Mouse (Mus musculus) forebrain, embryonic 13.5 days (tissue): Measurements from ENCODE around the gene Ccdc138. TPM values are rescaled to one million over a fixed set of nuclear protein-coding genes. Genes with fewer than 3 reads are reported as not detected.
A peak's percentile ranks its signal among the peaks of the same experiment; 100 is the strongest.

ENCODE experiments used
- ATAC-seq: fragments of 200-750 bp; cut with Nextera tagmentation; 2 replicates; pipeline ENCODE4 v1.8.0; 2017
- H3K27ac ChIP-seq: fragments of 300-500 bp; sonication (generic); 2 replicates; pipeline ENCODE4 v1.5.1; 2015; ENCODE audit warnings: inconsistent platforms, mild to moderate bottlenecking, moderate library complexity
- H3K27me3 ChIP-seq: fragments of 300-500 bp; sonication (generic); 2 replicates; pipeline ENCODE4 v1.6.1; 2015; ENCODE audit warnings: mild to moderate bottlenecking, inconsistent platforms
- H3K36me3 ChIP-seq: fragments of 300-500 bp; sonication (generic); 2 replicates; pipeline ENCODE4 v1.6.1; 2015; ENCODE audit warnings: mild to moderate bottlenecking, inconsistent platforms; ENCODE audit not compliant: poor library complexity, severe bottlenecking
- H3K4me1 ChIP-seq: fragments of 300-500 bp; sonication (generic); 2 replicates; pipeline ENCODE4 v1.6.1; 2015; ENCODE audit warnings: inconsistent platforms
- H3K4me2 ChIP-seq: fragments of 300-500 bp; sonication (generic); 2 replicates; pipeline ENCODE4 v1.6.1; 2015; ENCODE audit warnings: inconsistent platforms, mild to moderate bottlenecking, moderate library complexity
- H3K4me3 ChIP-seq: fragments of 300-500 bp; sonication (generic); 2 replicates; pipeline ENCODE4 v1.5.1; 2015; ENCODE audit warnings: mild to moderate bottlenecking, inconsistent platforms
- H3K9ac ChIP-seq: fragments of 300-500 bp; sonication (generic); 2 replicates; pipeline ENCODE4 v1.6.1; 2015; ENCODE audit warnings: mild to moderate bottlenecking, inconsistent platforms
- H3K9me3 ChIP-seq: fragments of 300-500 bp; sonication (generic); replicated peaks from 2 replicates; pipeline ENCODE4 v1.6.1; 2016; ENCODE audit warnings: inconsistent platforms
- WGBS: fragments of 180-500 bp; shearing (Covaris S2); methylation state at CpG from one replicate; pipeline ENCODE4 v1.1.7; 2015; 5-methylcytosine and 5-hydroxymethylcytosine counted together
- polyA plus RNA-seq: library from polyadenylated mRNA; unstranded; fragments of >200 nt; fragmentation: Nextera tagmentation; extraction: Ambion mirVana; gene quantifications from 2 replicates; pipeline ENCODE4 v1.2.1, GENCODE M21; 2015

Ccdc138 gene
- polyA plus RNA-seq: 13.7 and 15.3 TPM in 2 replicates

DNA sequence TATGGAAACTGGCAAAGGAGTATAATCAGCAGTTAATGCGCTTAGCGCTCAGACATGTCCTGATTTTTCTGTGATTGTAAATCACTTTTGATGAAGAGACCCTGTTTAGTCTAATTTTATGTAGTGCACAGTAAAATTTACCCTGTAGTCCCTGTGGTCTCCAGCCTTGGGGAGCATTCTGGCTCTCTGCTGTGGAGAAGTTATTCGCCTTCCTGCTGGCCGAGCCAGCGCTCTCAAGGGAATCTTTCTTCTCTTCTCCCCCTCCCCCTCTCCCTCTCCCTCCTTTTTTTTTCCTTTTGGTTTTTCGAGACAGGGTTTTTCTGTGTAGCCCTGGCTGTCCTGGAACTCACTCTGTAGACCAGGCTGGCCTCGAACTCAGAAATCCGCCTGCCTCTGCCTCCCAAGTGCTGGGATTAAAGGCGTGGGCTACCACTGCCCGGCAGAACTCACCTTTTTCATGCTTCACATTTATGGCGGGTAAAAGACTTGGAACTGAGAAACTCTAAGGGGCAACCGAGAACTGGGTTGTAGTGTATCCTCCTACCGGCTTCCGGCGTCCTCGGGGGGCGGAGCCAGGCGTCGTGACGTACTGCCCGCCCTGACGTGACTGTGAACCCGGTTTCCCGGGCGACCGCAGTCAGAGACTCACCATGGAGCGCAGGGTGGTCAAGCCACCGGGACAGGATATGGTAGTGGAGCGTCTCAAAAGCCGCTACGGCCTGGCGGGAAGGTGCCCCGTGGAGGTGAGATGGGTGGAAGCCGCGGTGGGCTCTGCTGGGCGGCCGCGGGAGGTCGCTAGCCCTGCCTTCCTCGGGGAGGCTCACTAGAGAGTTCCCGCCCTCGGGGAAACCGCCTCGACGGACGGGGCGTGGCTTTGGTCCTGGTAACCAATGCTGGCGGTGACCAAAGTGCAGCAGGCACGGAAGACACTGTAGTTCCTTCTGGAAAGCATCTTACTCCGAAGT is at the start of gene Ccdc138:
Ccdc138 (plus strand) TSS at position 629 of the 965 bp plus-strand sequence.
- peaks cover 17% of the 10 kb centered on the region for H3K4me1 ChIP-seq
- H3K36me3 ChIP-seq: peaks cover 22% of the 10 kb centered on the region
- peak within 1 kb of the TSS; percentile 75 for H3K27ac ChIP-seq
- 1% methylated on average over 50 of the region's 50 CpGs for WGBS
- no peaks in the 10 kb centered on the region for H3K27me3 ChIP-seq
- H3K9me3 ChIP-seq: no peaks in the 10 kb centered on the region
- ATAC-seq: peak; percentile 100
- peak within 1 kb of the TSS; percentile 67 for H3K4me2 ChIP-seq
- H3K9ac ChIP-seq: peak within 1 kb of the TSS; percentile 67
- peak within 1 kb of the TSS; percentile 72 for H3K4me3 ChIP-seq

DNA sequence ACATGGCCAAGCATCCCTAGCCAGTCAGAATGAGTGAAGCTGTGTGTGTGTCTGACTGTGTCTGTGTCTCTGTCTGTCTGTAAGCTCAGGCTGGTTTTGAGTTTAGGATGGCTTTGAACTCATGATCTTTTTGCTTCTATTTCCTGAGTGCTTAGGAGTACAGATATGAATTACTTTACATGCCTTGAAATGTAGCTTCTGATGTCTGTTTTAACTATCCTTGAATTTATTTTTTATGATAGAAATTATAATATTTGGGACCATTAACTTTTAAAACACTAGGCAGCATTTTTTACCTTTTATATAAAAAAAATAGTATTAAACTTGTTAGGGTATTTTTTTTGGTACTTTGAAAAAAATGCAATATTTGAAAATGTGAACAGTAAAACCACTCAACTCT is 46.2 kb upstream of the Ccdc138 start:
- peaks cover 28% of the 10 kb centered on the region for H3K36me3 ChIP-seq
- no peak overlapping the region for H3K9ac ChIP-seq
- no peak for ATAC-seq
- H3K27me3 ChIP-seq: no peaks in the 10 kb centered on the region
- no peaks in the 10 kb centered on the region for H3K9me3 ChIP-seq
- H3K4me3 ChIP-seq: no peak overlapping the region
- H3K4me2 ChIP-seq: no peak overlapping the region
- H3K27ac ChIP-seq: no peak overlapping the region
- peaks cover 6% of the 10 kb centered on the region for H3K4me1 ChIP-seq

DNA sequence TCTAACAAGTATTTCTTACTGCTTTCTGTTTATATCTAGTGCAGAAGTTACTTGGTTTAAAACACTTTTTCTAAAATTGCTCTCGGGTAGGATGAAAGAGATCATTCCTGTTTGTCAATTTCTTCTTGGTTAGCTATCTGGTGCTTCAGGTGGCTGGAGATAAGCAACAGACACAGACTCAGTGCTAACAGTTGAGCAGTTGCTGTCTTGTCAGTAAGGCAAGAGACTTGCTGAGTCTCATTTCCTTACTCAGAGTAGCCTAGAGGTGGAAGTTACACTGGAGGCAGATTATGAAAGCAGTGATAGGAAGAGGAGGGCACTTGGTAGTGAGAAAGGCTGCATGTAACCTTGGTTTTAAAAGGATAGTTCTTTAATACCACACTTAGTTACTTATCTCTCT is 45.6 kb upstream of the Ccdc138 start:
- no peak overlapping the region for H3K4me2 ChIP-seq
- no peak for ATAC-seq
- H3K27me3 ChIP-seq: no peaks in the 10 kb centered on the region
- H3K4me3 ChIP-seq: no peak overlapping the region
- no peak overlapping the region for H3K27ac ChIP-seq
- H3K9me3 ChIP-seq: no peaks in the 10 kb centered on the region
- peaks cover 6% of the 10 kb centered on the region for H3K4me1 ChIP-seq
- peaks cover 28% of the 10 kb centered on the region for H3K36me3 ChIP-seq
- no peak overlapping the region for H3K9ac ChIP-seq
- 86% methylated on average over 1 of the region's 1 CpGs for WGBS

DNA sequence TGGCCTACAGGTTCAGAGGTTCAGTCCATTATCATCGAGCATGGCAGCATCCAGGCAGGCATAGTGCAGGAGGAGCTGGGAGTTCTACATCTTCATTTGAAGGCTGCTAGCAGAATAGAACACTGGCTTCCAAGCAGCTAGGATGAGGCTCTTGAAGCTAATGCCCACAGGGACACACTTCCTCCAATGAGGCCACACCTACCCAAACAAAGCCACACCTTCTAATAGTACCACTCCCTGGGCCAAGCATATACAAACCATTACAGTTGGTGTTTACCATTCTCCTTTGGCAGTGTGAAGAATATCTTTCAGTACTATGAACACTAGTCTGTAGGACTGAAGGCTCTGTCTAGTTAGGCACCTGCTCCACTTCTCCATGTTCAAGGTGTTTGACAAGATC is 37.9 kb upstream of the Ccdc138 start:
- Histone ChIP-seq H3K9ac (no peak overlapping the region), H3K27ac (no peak overlapping the region), H3K27me3 (no peaks in the 10 kb centered on the region), H3K4me2 (no peak overlapping the region), H3K9me3 (no peaks in the 10 kb centered on the region), H3K36me3 (peaks cover 55% of the 10 kb centered on the region), H3K4me3 (no peak overlapping the region), H3K4me1 (no peaks in the 10 kb centered on the region)
- ATAC-seq: no peak
- 89% methylated on average over 1 of the region's 1 CpGs for WGBS

DNA sequence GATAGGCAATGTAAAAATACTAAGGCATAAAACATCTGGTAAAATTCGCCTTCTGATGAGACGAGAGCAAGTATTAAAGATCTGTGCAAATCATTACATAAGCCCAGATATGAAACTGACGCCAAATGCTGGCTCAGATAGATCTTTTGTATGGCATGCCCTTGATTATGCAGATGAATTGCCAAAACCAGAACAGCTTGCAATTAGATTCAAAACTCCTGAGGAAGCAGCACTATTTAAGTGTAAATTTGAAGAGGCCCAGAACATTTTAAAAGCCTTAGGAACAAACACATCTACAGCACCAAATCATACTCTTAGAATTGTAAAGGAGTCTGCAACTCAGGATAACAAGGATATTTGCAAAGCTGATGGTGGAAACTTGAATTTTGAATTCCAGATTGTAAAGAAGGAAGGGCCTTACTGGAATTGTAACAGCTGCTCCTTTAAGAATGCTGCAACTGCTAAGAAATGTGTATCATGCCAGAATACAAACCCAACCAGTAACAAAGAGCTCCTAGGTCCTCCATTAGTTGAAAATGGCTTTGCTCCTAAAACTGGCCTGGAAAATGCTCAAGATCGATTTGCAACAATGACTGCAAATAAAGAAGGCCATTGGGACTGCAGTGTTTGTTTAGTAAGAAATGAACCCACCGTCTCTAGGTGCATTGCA is 20.5 kb upstream of the Ccdc138 start:
- H3K4me2 ChIP-seq: no peak overlapping the region
- no peaks in the 10 kb centered on the region for H3K4me1 ChIP-seq
- H3K4me3 ChIP-seq: no peak overlapping the region
- peak overlapping the region; percentile 36; the same call in 1 of the 2 replicates for H3K27ac ChIP-seq
- no peak overlapping the region for H3K9ac ChIP-seq
- no peaks in the 10 kb centered on the region for H3K9me3 ChIP-seq
- peaks cover 57% of the 10 kb centered on the region for H3K36me3 ChIP-seq
- no peaks in the 10 kb centered on the region for H3K27me3 ChIP-seq
- peak; percentile 55 for ATAC-seq
- WGBS: 83% methylated on average over 5 of the region's 5 CpGs

DNA sequence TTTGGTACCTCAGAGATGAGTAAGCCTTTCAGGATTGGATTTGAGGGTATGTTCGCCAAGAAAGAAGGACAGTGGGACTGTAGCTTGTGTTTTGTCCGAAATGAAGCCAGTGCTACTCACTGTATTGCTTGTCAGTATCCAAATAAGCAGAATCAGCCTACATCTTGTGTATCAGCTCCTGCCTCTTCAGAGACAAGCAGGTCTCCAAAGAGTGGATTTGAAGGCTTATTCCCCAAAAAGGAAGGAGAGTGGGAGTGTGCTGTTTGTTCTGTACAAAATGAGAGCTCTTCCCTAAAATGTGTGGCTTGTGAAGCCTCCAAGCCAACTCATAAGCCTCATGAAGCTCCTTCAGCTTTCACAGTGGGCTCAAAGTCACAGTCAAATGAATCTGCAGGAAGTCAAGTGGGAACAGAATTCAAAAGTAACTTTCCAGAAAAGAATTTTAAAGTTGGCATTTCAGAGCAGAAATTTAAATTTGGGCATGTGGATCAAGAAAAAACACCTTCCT is 19.6 kb upstream of the Ccdc138 start:
- H3K9ac ChIP-seq: no peak overlapping the region
- no peaks in the 10 kb centered on the region for H3K9me3 ChIP-seq
- peak overlapping the region; percentile 36; the same call in 1 of the 2 replicates for H3K27ac ChIP-seq
- WGBS: 96% methylated on average over 2 of the region's 2 CpGs
- H3K4me2 ChIP-seq: no peak overlapping the region
- ATAC-seq: no peak
- no peak overlapping the region for H3K4me3 ChIP-seq
- H3K4me1 ChIP-seq: no peaks in the 10 kb centered on the region
- peaks cover 56% of the 10 kb centered on the region for H3K36me3 ChIP-seq
- H3K27me3 ChIP-seq: no peaks in the 10 kb centered on the region

DNA sequence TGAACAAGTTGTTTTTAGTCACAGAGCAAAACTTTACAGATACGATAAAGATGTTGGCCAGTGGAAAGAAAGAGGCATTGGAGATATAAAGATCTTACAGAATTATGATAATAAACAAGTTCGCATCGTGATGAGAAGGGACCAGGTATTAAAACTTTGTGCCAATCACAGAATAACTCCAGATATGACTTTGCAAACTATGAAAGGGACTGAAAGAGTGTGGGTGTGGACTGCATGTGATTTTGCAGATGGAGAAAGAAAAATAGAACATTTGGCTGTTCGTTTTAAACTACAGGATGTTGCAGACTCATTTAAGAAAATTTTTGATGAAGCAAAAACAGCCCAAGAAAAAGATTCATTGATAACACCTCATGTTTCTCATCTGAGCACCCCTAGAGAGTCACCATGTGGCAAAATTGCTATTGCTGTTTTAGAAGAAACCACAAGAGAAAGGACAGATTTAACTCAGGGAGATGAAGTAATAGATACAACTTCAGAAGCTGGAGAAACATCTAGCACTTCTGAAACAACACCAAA is 17.7 kb upstream of the Ccdc138 start:
- ATAC-seq: no peak
- Histone ChIP-seq H3K9me3 (no peaks in the 10 kb centered on the region), H3K27me3 (no peaks in the 10 kb centered on the region), H3K4me3 (no peak overlapping the region), H3K9ac (no peak overlapping the region), H3K27ac (no peak overlapping the region), H3K4me1 (no peaks in the 10 kb centered on the region), H3K4me2 (no peak overlapping the region), H3K36me3 (peaks cover 69% of the 10 kb centered on the region)
- WGBS: 96% methylated on average over 4 of the region's 4 CpGs

DNA sequence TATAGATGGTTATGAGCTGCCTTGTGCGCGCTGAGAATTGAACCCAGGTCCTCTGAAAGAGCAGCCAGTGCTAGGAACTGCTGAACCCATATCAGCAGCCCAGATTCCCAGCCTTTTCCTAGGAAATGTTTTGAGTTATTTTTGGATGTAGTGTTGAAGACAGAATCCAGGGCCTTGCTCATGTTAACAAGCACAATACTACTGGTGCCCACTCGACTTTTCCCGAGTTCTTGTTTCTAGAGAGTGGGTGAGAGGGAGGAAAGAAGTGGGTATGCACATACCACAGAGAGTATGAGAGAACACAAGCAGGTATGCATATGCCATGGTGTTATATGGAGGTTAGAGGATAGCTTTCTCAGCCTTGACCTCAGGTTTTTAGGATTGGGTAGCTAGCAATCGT is 6.7 kb upstream of the Ccdc138 start:
- H3K4me2 ChIP-seq: no peak overlapping the region
- 92% methylated on average over 5 of the region's 5 CpGs for WGBS
- peaks cover 55% of the 10 kb centered on the region for H3K36me3 ChIP-seq
- no peaks in the 10 kb centered on the region for H3K4me1 ChIP-seq
- H3K9me3 ChIP-seq: no peaks in the 10 kb centered on the region
- no peaks in the 10 kb centered on the region for H3K27me3 ChIP-seq
- no peak for ATAC-seq
- H3K27ac ChIP-seq: no peak overlapping the region
- H3K4me3 ChIP-seq: no peak overlapping the region
- no peak overlapping the region for H3K9ac ChIP-seq

DNA sequence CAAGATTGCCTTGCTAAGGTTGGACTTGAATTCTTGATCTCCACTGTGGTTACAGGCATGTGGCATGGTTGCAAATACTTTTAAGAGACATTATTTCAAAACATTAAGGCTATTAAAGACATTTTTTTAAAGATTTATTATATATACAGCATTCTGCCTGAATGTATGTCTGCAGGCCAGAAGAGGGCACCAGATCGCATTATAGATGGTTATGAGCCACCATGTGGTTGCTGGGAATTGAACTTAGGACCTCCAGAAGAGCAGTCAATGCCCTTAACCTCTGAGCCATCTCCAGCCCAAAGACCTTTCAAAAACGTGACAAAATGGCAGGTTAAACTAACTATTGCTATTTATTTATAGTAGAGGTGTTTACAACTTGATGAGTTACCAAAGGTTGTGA is 2.1 kb upstream of the Ccdc138 start:
- 83% methylated on average over 2 of the region's 2 CpGs for WGBS
- Histone ChIP-seq H3K4me3 (no peak overlapping the region), H3K9me3 (no peaks in the 10 kb centered on the region), H3K4me2 (no peak overlapping the region), H3K4me1 (peaks cover 17% of the 10 kb centered on the region), H3K9ac (no peak overlapping the region), H3K27ac (no peak overlapping the region), H3K27me3 (no peaks in the 10 kb centered on the region), H3K36me3 (peaks cover 40% of the 10 kb centered on the region)
- ATAC-seq: no peak

DNA sequence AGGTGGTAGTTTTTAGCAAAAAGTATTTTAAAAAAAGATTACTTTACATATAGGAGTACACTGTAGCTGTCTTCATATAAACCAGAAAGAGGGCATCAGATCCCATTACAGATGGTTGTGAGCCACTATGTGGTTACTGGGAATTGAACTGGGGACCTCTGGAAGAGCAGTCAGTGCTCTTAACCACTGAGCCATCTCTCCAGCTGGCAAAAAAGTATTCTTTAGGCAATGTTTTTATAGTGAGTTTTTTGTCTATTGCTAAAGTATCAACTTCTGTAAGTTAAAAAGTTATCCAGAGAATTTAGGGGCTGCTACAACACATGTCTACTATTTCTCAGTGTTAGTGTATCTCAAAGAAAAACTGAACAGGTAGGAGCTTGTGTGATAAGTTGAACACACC is 1.0 kb upstream of the Ccdc138 start:
- Histone ChIP-seq H3K9ac (no peak overlapping the region), H3K27me3 (no peaks in the 10 kb centered on the region), H3K9me3 (no peaks in the 10 kb centered on the region), H3K4me2 (peak overlapping the region; percentile 67), H3K4me3 (no peak overlapping the region), H3K36me3 (peaks cover 30% of the 10 kb centered on the region), H3K4me1 (peaks cover 17% of the 10 kb centered on the region), H3K27ac (0 out of 2 replicates have a peak overlapping the region, but pooled peaks have one; percentile 75)
- no peak for ATAC-seq

DNA sequence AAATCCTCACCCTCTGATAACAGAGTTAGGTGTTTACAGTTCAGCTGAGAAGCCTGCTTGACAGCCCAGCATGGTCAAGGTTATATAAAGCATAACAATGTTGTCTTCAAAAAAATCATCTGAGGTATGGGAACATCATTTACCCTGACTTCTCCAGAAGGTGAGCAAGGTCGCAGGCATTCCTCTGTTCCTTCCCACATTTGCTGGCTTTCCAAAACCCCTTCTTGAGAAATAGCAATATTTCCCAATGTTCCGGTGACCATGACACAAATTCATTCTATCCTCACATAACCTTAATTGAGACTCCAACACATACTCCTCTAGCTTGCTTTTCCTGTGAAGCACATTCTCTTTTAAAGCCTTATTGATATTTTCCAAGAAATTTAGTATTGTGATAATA is 768 bp downstream of the Ccdc138 start:
- WGBS: 65% methylated on average over 2 of the region's 2 CpGs
- Histone ChIP-seq H3K4me2 (peak overlapping the region; percentile 67), H3K9ac (peak overlapping the region; percentile 67), H3K4me3 (peak overlapping the region; percentile 72), H3K36me3 (peaks cover 15% of the 10 kb centered on the region), H3K27ac (no peak overlapping the region), H3K27me3 (no peaks in the 10 kb centered on the region), H3K9me3 (no peaks in the 10 kb centered on the region), H3K4me1 (peaks cover 17% of the 10 kb centered on the region)
- ATAC-seq: no peak

DNA sequence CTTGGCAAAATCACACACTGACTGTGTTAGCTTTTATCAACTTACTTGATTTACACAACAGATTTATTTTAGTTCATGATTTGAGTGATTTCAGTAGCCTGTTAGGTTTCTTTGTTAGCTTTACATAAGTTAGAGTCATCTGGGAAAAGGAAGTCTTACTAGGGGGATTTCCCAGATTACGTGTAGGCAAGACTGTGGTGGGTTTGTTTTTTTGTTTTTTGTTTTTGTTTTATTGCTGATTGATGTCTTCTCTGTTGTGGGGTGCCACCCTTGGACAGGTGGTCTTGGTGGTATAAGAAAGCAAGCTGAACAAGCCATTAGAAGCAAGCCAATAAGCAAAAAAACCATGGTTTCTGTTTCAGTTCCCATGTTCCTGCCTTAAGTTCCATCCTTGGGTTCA is 31.6 kb downstream of the Ccdc138 start:
- Histone ChIP-seq H3K9me3 (no peaks in the 10 kb centered on the region; the same call in 1 of the 2 replicates), H3K27me3 (no peaks in the 10 kb centered on the region), H3K4me2 (no peak overlapping the region), H3K36me3 (peaks cover 44% of the 10 kb centered on the region), H3K4me1 (no peaks in the 10 kb centered on the region), H3K27ac (no peak overlapping the region), H3K4me3 (no peak overlapping the region), H3K9ac (no peak overlapping the region)
- WGBS: 86% methylated on average over 1 of the region's 1 CpGs
- no peak for ATAC-seq
